Mouse (Mus musculus) granulocyte monocyte progenitor cell, adult 5-6 weeks (primary cell): Measurements from ENCODE around the gene Klhl30. TPM values are rescaled to one million over a fixed set of nuclear protein-coding genes. Genes with fewer than 3 reads are reported as not detected.

Experiments used
- ATAC-seq: replicated peaks from 2 replicates; pipeline ENCODE4 v1.8.0; 2016; ENCODE audit warnings: mild to moderate bottlenecking, moderate TSS enrichment, inconsistent platforms; ENCODE audit not compliant: poor library complexity, severe bottlenecking
- total RNA-seq, 2 experiments: library from RNA; stranded (forward) in 1 of 2; stranded (reverse) in 1 of 2; fragments of 200-712, 200-1000 nt in 1 of 2; fragments of >200 nt in 1 of 2; fragmentation: Nextera tagmentation in 1 of 2; gene quantifications; 2 replicates each; pipeline ENCODE4 v1.2.3; 2014 to 2017

Gene Klhl30
- total RNA-seq, 2 experiments from 2014 or later, result not detected

DNA sequence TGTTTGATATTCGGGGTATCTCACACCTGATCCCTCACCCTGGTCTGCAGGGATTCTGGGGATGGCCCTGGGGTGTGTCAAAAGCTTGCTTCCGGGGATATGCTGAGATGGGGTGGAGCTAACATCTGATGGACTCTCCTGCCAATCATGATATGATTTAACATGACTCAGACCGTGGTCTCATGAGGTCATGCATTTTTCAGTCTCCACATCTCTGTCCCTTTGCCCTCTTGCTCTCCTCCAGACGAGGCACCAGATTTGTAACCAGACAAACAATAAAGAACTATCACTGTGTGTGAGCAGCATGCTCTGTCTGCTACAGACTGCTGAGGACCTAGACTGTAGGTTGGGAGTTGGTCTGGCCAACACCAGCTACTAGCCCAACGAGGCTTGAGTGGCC is 11.3 kb downstream of the Klhl30 start:
- no peak for ATAC-seq

DNA sequence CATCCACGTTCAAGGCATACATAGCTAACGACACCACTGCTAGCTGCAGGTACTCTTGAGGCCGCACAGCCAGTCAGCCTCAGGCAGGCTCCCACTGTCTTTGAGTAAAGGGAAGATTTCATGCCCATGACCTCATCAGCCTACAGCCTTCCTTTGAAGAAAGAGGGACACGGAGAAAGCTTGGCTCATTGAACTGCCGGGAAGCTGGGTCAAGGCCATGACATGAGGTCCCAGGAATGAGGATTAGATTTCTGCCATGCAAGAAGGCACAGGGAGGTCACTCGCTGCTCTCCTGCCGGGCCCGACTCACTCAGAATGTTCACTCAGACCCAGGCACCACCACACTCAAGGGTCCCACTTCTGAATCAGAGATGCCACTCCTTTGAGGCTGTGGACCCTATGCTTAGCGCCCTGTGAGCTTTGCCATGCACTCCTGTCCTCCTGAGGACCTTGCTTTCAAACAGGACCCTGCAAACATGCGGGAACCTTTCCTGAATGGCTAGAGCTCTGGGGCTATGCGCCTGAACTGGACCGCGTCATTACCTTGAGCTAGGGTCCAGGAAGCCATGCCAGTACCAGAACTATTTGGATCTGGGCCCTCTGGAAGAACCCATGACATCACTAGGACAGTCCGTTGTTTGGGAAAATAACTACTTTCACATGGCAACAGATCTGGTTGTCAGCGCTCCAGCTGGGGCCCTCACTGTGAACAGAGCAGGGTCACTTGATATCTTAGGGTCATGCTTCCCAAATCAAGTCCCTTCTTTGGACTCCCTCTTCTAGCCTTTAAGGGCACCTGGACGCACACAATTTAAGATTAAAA is 14.2 kb downstream of the Klhl30 start:
- ATAC-seq, result no peak

DNA sequence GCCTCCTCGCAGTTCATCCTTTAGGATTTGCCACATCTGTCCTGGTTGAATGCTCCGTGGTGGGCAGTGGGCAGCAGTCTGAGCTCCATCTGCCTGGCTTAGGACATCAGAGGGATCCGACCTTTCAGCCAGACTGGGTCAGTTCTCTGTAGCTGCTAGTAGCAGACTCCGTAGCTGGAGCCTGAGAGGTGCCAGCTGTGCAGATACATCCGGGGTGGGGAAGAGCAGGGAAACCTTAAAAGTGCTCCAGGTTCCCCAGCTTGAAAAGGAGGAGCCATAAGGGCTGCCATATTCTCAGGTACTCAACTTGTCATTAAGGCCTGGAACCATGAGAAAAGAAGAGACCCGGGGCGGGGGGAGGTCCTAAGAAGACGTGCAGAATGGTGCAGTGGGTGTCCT is 15.0 kb downstream of the Klhl30 start:
- no peak for ATAC-seq

DNA sequence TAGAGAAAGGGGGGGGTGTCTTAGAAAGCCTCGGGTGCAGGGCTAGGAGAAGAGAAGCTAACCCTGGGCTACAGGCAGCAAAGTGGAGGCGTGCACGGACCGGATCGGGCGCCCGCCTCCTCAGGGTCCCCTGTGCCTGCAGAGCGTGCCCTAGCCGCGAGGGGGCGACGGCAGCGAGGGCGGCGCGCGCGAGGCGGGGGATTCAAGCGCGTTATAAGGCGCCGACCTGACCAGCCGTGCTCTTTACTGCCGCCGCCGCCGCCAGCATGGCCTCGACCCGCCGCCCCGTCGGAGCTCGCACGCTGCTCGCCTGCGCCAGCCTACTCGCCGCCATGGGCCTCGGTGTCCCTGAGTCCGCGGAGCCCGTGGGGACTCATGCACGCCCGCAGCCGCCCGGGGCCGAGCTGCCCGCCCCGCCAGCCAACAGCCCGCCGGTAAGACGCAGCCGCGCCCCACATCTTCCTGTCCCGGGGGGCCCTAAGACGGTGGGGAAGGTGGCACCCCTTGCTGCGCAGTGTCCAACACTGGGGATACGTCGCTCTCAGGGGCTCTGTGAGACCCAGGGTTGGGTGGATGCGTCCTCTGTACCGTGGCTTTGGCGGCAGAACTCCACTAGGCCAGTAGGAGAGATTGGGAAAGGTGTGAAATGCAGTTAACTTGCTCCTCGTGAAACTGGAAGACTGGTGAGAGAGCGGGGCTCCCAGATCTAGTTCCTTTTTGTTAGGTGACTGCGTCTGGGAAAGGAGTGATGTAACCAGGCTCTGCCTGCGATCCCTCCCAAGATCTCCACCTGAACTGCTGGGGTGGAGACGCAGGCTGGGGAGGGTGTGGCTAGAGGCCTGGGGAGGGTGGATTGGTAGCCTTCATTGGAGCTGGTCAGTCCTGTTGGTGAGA is 15.6 kb downstream of the Klhl30 start, which contains the start of gene Erfe:
Gene Erfe (plus strand): TSS at position 216 of the 894 bp plus-strand sequence.
- ATAC-seq, result peak; percentile 84

DNA sequence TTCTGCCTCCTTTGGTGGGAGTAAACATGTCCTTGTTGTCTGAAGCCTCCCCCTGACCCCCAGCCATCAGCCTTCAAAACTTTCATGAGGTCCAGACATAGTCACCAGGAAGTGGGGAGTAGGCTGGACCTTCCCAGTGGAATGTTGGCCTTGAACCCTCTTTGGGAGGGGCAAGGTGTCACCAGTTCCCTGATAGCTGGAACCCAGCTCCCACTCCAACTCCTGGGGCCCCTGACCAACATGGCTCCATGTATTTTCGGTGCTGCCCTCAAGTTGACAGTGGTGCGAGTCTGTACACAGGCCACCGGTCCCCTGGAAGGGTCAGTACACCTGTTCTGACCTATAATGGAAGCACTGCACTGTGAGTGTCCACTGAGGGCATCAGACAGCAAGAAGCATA is 16.5 kb downstream of the Klhl30 start:
- ATAC-seq, result no peak

DNA sequence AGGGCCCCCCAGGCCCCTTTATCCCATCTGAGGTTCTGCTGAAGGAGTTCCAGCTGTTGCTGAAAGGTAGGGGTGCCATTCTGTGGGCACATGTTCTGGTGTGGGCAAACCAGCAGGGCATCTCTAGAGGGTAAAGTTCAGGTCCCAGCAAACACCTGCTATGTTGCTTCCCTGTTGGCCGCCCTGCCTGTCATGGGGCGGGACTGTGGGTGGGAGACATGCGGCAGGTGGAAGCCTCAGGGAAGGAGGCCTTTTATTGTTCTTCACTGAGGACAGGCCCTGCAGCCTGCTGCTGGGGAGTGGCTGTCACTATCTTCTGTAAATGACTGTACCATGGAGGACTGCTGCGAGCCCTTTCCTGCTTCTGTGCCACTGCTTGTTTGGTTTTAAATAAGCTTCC is 18.6 kb downstream of the Klhl30 start:
- no peak for ATAC-seq

DNA sequence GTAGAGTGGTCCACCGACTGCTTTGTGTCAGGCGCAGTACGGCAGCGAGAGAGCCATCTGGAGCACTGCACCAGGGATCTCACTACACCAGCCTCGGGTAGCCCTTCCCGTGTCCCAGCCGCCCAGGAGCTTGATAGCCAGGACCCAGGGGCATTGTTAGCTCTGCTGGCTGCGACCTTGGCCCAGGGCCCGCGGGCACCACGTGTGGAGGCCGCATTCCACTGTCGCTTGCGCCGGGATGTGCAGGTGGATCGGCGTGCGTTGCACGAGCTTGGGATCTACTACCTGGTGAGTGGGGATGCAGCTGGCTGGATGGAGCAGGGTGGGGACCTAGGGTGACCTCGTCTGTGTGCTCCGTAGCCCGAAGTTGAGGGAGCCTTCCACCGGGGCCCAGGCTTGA is 19.2 kb downstream of the Klhl30 start:
- no peak for ATAC-seq

DNA sequence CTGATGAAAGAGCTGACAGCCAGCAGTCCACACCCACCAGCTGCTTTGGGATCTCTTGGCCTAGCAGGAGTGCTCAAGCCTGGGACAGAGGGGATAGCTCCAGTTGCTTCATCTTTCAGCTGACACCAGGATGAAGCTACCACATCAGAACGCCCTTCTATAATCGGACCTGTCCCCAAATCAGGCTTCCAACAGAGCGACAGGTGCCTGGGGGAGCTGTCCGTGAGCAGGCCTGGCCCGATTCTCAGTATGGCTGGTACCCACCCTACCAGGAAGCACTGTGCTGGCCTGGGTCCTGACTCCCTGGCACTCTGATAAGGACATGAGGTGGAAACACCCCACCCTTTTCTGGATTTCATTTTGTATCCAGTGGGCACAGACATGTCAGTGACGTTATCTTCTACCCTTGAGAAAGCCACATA is 22.6 kb downstream of the Klhl30 start:
- ATAC-seq, result no peak

DNA sequence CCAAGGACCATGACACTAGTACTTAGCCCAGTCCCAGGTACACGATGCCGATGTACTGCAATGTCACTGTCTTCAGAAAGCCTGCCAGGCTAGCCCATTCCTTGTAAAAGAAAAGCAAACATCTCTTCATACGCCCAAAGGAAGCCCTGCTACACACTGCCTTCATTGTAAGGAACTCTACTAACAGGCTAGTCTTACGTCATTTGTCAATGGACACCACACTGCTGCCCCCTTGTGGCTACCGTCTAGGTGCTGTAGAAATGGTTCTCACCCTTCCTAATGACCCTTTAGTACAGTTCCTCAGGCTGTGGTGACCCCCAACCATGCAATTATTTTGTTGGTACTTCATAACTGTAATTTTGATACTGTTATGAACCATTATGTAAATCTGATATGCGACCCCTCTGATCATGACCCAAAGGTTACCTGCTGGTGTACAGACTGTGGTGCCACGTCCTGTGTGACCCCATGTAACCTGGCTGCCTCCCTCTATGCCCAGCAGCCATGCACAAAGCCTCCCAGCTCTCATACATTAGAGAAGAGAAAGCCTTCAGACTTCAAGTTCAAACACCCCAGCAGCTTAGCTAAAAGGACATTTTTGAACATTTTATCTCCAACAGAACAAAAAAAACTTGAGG is 29.8 kb downstream of the Klhl30 start:
- peak; percentile 95 for ATAC-seq

DNA sequence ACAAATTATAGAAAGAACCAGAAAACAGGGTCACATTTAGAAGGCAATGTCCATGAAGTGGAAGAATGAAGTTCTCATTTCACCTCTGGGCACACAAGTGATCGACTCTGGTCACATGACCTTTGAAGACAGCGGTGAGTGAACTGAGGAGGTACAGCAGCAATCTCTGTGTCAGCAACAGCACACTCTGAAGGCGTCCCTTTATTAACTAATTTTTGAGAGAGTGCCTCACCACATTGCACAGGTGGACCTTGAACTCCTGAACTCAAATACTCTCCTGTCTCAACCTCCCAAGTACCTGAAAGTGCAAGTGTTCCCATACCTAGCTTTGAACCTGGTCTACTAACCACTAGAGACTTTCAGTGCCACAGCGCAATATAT is 30.3 kb downstream of the Klhl30 start:
- ATAC-seq, result no peak

DNA sequence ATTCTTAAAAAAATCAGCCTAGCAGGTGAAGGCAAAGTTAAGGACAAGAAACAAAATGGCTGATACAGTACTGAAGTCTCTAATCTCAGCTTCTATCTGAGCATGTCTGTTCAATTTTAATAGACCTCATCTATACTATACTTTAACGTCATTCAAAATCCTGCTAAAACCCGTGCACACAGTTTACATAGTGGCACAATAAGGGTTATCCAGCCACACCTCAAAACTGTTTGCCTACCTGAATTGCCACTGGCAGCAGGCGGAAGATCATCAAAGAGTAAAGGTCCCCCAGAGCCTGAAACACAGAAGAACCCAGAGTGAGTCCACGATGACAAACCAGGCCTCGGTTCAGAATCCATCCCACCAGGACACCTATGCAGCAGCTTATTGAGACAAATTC is 39.6 kb downstream of the Klhl30 start:
- ATAC-seq, result no peak

DNA sequence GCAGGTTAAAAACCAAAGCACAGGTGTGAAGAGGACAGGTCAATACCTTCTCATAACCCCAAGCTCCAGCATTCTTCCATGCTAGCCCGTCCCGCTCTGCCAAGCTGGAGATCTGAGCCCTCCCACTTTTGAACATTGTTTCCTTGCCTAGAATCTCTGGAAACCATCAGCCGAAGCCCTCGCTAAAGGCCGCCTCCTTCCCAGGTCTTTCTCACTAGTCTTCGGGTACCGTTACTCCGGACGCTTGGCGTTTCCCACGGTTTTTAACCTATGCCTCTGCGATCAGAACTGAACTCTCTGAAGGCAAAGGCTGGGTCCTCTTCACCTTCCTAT is 47.1 kb downstream of the Klhl30 start:
- ATAC-seq, result no peak

DNA sequence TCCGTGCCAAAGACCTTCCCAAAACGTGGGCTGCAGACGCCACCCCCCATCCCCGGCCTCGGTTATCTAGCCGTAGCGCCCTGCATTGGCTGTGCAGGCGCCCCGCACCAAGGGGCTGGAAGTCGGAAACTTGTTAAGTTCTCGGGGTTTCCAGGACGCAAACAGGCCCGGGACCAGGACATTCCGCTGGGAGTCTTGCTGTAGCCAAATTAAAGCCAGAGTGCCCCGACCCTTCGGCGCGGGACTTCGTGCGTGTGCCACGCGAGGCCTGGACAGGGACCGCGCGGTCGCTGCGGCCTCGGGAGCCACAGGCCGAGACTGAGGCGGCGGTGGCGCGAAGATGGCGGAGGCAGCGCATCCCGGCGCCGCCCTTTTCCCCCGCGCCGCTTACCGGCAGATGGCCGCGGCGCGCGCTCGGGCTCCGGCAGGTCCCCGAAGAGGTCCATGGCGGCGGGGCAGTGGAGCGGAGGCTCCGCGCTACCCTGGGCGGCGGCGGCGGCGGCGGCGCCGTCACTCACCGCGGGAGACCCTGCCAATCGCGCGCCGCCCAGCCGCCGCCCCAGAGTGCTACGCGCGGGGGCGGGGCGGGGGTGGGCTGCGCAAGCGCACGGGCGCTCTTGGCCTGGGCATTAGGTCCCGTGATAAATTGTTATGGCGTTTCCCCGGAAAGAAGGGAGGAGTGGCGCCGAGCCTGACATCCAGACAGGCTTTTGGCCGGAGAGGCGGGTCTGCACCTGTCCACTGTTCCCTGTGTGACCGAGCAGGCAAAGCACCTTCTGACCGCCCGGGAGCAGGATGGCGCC is 47.6 kb downstream of the Klhl30 start, which contains the start of gene Ilkap:
Gene Ilkap (minus strand): TSS at position 556 of the 803 bp plus-strand sequence.
- ATAC-seq, result peak; percentile 86

DNA sequence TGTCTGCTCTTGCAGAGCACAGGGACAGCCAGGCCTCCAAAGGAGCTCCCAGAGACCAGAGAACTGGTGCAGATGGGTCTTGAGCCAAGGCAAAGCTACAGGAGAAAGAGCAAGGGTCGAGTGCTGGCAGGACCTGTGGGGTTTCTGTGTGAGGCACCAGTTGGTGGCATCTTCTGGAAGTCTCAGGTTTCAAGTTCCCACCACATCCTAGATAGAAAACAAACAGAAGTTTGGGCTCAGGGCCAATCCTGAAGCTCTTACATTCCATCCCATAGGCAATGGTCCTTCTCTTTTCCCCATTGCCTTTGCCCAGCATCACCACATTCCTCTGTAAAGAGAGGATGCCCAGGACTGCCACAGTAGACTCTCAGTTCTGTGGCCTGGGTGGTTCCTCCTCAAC is 54.2 kb downstream of the Klhl30 start:
- ATAC-seq, result no peak

DNA sequence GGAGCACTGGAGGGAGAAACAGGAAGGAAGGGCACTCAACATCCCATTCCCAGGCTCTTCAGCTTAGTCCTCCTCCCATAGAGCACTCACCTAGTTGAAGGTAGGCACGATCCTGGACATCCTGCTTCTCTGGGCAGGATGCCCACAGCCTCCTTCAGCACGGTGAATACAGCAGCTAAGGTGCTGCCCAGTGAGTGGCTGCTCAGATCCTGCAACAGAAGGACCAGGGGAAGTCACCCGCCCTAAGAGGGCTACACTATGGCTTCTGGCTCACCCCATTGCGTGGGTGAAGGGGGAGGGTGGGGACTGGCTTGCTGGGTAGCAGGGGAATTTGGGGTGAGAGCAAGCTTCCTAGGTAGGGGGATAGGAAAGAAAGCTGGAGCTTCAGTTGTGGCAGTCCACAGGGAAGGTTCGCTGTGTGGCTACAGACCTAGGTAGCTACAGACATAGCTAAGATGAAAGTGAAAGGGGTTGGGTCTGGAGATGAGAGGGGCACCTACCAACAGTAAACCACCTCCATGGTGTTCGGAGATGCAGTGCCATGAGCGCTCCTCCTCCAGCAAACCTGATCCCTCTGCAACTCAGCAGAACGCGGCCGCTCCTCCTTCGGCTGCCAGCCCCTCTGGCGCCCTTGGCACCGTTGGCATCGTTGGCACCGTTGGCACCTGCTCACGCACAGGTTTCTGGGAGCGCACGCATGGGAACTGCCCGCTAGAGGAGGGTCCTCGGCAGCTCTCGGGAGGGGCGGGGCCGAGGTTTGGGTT is 54.8 kb downstream of the Klhl30 start:
- ATAC-seq, result peak; percentile 38; the same call in 1 of the 2 replicates

DNA sequence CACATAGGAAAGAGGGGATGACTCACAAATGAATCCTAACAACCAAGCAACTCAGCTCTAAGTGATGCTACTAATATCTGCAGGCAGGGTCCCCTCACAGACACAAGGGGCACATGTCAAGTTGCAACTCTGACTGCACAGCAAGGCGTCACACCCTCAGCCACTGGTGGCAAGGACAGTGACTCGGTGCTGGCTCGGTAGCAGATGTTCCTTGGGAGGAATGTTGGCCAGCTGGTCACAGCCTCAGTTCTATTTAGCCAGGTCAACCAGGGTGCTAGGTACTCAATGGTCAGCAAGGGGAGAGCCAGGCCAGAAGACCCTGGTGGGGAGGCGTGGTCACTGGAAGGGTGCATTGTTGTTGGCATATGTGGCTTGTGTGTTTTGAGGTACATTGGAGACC is 57.0 kb downstream of the Klhl30 start:
- ATAC-seq, result no peak

DNA sequence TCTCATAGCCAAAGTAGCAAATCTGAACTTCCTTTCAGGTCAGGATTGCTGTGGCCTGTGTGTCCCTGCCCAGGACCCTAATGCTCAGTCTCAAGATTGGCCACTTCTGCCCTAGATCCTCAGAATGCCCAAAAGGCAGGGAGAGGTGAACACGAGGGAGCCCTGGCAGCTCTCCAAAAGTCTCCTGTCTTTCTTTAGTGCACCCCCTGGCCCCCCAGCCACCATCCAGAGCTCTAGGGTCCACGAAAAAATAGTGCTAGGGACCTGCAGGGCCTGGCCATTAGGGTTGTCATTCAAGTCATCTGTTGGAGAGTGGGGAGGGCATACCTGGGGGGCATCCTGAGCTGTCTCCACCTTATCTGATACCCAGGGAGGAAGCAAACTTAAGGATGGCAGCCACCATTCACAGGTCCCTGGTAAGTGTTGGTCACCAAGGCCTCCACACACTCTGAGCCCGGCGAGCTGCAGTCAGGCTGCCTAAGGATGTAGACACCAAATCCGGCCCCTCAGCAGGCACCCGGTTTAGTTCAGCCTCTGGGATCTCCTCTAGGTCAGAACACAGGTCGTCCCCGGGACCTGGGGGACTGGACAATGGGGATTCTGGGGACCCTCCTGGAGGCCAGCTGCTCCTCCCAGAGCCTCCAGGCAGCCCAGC is 60.9 kb downstream of the Klhl30 start:
- no peak for ATAC-seq
